Mouse (Mus musculus) erythroid progenitor cell, adult 5-6 weeks (primary cell): ENCODE measurements around the gene Ltc4s. TPM values are rescaled to one million over a fixed set of nuclear protein-coding genes. Genes with fewer than 3 reads are reported as not detected.

Experiments
- ATAC-seq: replicated peaks from 2 replicates; pipeline ENCODE4 v1.8.0; 2016; ENCODE audit warnings: moderate number of reproducible peaks, mild to moderate bottlenecking, moderate TSS enrichment, inconsistent platforms; ENCODE audit not compliant: poor library complexity, low FRiP score, severe bottlenecking
- total RNA-seq, 2 experiments: library from RNA; stranded (forward) in 1 of 2; stranded (reverse) in 1 of 2; fragments of 150-400 nt in 1 of 2; fragments of 186-747, 209-891 nt in 1 of 2; gene quantifications; 2 replicates each; pipeline versions ENCODE4 v1.2.3 to v1.2.4; 2015 to 2017; ENCODE audit warnings: low replicate concordance in 2 of 2

The Ltc4s gene
- total RNA-seq, 2 experiments from 2014 or later = not detected

DNA sequence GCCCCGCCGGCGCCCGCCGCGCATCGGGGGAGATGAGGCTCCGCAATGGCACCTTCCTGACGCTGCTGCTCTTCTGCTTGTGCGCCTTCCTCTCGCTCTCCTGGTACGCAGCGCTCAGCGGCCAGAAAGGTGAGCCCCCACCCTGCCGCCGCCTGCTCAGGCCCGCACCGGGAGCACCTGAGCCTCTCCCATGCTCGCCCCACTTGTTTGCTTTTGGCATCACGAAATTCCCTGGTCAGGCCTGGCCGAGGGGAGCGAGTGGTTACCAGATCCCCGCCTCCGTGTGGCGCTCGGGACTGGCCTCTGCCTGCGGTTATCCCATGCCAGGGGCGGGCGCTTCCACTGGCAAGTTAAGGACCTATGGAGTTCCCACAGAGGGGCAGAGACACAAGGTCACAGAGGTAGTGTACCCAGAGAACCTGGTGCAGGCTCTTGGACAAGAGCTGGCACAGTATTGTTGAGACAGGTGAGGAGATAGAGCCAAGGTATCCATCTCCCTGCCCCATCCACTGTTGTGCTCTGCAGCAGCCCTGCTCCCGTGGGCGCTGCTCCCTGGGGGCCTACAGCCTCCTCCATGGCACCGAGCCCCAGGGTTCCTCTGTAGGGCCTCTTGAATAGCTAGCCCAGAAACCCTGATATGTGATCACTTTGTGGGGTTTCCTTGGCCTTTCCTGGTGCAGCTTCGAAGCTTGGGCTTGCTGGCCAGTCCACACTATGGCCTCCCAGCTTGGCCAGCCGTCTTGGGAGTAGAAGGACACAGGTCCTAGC lies 12.6 kb downstream of the Ltc4s start:
- ATAC-seq = peak; percentile 23; the same call in 1 of the 2 replicates

GRCm38 (mm10) chr11:50224671-50225530 lies 13.5 kb downstream of the Ltc4s start:
- ATAC-seq = peak; percentile 87

GRCm38 (mm10) chr11:50223783-50224662 lies 14.4 kb downstream of the Ltc4s start:
- 0 out of 2 replicates have a peak, but pooled peaks have one; percentile 0 for ATAC-seq

GRCm38 (mm10) chr11:50222559-50223276 lies 15.7 kb downstream of the Ltc4s start:
- ATAC-seq = no peak

DNA sequence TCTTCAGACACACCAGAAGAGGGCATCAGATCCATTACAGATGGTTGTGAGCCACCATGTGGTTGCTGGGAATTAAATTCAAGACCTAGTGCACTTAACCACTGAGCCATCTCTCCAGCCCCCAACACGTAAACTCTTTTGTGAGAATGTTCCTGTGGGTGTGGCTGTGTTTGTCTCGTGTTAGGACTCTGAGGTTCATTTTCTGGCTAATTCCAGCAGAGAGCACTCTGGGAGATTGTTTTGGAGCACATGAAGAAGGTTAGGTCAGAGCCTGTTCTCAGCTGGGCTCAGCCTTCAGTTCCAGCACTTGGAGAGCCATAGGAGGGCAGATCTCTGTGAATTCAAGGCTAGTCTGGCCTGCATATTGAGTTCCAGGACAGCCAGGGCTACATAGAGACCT lies 18.6 kb downstream of the Ltc4s start:
- no peak for ATAC-seq

DNA sequence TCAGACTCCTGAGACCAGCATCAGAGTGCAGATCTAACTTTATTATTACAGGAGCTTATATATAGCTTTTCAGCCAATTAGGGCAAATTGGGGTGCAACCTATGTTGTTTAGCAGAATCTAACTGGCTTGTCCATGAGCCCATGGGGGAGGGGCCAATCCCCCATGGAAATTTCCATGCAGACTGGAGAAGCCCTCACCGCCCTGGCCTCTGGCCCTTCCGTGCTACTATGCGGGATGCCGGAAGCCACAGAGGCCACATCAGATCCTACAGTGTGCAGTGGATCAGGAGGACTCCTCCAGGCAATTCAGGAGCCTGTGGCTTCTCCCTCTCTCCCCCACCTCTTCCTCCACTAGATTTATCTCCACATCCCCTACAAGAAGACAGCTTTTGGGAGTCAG lies 20.6 kb downstream of the Ltc4s start:
- no peak for ATAC-seq

DNA sequence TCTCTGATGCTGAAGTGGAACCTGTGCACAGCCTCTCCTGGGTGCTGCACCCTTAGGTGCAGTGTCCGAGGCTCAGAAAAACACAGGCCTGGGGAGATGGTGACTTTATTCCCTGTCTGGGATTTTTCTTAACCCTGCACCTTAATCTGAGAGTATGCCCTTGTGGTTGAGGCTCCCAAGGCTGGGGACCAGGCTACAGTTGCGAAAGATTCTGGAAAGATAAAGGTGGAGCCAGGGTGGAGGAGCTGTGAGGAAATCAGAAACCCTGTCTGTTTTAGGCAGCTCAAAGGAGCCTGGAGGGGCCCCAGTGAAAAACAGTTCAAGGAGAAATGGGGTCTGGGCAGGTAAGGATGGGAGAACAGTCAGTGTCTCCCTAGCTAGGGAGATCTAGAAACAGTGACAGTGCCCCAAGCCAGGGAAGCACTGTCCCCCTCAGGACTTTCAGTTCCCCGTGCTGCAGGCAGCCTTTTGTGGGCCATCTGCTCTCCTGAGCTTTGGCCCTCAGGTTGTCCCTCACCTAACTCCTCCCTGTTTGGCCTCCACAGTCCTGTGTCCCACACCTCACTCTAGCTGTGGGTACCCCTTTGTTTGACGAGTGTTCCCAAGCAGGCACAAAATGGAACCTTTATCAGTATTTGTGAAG lies 21.6 kb downstream of the Ltc4s start:
- ATAC-seq = no peak

- no peak; the same call in 1 of the 2 replicates for ATAC-seq
Measured at GRCm38 (mm10) chr11:50215633-50216032, 22.8 kb downstream of the Ltc4s start.

GRCm38 (mm10) chr11:50214631-50215030 lies 23.8 kb downstream of the Ltc4s start:
- ATAC-seq = no peak

DNA sequence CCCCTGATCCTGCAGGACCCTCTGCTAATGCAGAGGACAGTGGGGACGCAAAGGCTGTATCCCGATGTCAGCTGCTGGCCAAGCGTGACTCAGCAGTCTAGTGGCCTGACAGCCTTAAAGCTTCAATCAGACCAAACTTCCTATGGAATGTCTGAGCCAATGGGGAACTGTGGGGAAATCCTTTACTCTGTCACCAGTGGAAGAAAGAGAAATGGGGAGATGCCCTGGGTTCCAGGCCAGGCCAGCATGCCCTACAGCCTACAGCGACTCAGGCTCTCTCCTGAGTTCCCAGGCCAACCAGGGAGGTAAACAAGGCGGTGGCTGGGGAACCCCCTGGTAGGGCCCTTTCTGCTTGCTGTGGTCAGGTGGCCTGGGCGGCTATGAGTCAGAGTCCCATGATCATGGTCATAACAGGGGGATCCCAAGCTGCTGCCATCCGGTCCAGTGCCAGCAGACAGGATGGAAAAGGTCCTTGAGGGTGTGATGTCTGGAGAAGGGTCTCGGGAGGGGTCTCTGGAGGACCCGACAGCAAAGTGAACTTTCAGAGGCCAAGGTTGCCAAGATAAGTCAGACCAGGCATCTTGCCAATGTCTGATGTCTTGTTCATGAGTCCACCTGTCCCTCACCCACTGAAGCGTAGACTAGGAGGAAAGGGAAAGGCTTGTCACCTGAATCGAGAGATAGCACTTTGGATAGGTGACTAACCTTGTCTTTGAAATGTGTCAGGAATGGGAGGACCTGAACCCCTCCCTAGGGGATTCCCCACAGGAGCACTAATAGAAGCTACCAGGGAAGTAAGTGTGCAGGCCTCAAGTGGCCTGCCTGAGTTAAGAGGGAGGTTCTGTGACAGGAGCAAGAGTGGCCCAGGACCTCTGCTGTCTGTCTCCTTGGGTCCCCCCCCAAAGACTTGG lies 25.3 kb downstream of the Ltc4s start:
- ATAC-seq = no peak

GRCm38 (mm10) chr11:50212060-50212739 lies 26.2 kb downstream of the Ltc4s start:
- ATAC-seq = no peak

DNA sequence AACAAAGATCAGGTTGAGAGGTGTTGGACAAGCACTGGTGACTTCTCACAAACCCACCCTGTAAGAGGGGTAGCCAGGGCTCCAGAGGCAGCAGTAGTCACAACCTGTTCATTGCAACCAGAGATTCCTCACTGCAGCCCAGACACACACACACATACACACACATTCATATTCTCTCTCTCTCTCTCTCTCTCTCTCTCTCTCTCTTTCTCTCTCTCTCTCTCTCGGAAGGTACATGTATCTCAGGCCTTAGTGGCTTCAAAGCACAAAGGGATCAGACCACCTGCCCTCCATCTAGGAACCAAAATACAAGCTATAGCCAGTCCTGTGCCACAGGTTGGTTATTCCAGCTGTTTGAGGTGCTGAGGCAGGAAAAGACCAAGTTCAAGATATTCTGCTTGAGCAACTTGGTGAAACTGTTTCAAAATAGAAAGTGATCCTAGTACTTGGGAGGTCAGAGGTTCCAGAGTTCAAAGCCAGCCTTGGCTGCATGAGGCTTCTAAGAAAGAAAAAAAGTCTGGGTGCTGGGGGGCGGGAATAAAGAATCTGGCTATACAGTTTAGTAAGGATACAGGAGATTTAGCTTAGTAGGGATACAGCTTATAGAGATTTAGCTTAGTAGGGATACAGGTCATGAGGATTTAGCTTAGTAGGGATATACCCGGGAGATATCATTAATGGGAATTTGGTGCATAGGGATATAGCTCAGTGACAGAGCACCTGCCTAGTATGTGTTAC lies 26.9 kb downstream of the Ltc4s start:
- no peak for ATAC-seq

- peak; percentile 82 for ATAC-seq
Measured at GRCm38 (mm10) chr11:50210505-50211151, 27.8 kb downstream of the Ltc4s start, which contains the start of the genes Sqstm1 and Mgat4b. Gene Sqstm1 (minus strand): TSS chr11:50210827. Gene Mgat4b (plus strand): TSS chr11:50210890.

GRCm38 (mm10) chr11:50210101-50210504 lies 28.3 kb downstream of the Ltc4s start:
- peak; percentile 86 for ATAC-seq

- no peak for ATAC-seq
Measured at GRCm38 (mm10) chr11:50208039-50208438, 30.4 kb downstream of the Ltc4s start.

DNA sequence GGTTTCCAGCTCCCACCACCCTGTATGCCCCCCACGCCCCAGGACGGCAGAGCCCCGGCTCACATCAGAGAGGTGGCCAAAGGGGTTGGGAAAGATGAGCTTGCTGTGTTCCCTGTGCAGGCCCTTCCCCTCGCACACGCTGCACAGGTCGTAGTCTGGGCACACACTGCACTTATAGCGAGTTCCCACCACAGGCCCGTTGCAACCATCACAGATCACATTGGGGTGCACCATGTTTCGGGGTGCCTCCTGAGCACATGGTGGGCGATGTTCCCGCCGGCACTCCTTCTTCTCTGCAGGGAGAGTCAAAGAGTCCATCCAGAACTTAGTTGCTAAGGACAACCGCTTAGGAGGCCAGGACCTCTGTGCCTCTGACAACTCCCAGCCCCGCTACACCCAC lies 31.1 kb downstream of the Ltc4s start:
- no peak for ATAC-seq
